Mouse (Mus musculus) c-Kit-positive CD71-positive TER-119-negative erythroid progenitor cells, embryonic 14.5 days (primary cell): Measurements from ENCODE around the gene Olfr809.

ENCODE experiments used
- DNase-seq: peaks from one replicate; pipeline ENCODE4 v3.0.0-alpha.2; 2013; ENCODE audit warnings: low read depth

Olfr809 gene

GRCm38 (mm10) chr10:129774338-129774737 lies at the start of gene Olfr809:
Olfr809 (plus strand) TSS chr10:129774638.
- DNase-seq, result no peak

GRCm38 (mm10) chr10:129729275-129729674 lies 45.2 kb upstream of the Olfr809 start, which contains the start of gene Olfr805:
Olfr805 (minus strand) TSS chr10:129729375.
- no peak for DNase-seq

- DNase-seq, result no peak
These were observed 32.6 kb upstream of the Olfr809 start, which contains the start of gene Olfr806 for GRCm38 (mm10) chr10:129741821-129742220. Olfr806 (minus strand) TSS chr10:129741921.

- DNase-seq, result no peak
These were observed 16.7 kb upstream of the Olfr809 start, which contains the start of gene Olfr807 for GRCm38 (mm10) chr10:129757693-129758092. Olfr807 (minus strand) TSS chr10:129757793.

- no peak for DNase-seq
These were observed 9.3 kb upstream of the Olfr809 start, which contains the start of gene Olfr808 for GRCm38 (mm10) chr10:129765182-129765581. Olfr808 (plus strand) TSS chr10:129765482.

GRCm38 (mm10) chr10:129778123-129778522 lies 3.7 kb downstream of the Olfr809 start:
- DNase-seq, result no peak

GRCm38 (mm10) chr10:129794817-129795216 lies 20.4 kb downstream of the Olfr809 start, which contains the start of gene Olfr810:
Olfr810 (minus strand) TSS chr10:129794917.
- DNase-seq, result no peak

GRCm38 (mm10) chr10:129804296-129804695 lies 29.9 kb downstream of the Olfr809 start, which contains the start of gene Olfr811:
Olfr811 (minus strand) TSS chr10:129804396.
- no peak for DNase-seq
